In genomic region chr13:3947267-3947666, GRCm38 (mm10) we compare ENCODE assay signal across 29 mouse cellular contexts. TPM values are rescaled to one million over a fixed set of nuclear protein-coding genes. Genes with fewer than 3 reads are reported as not detected.
DNase-seq lines count a peak whose midpoint lies in the region; ATAC-seq and TF ChIP-seq lines count a peak whose summit lies in the region.
"Had no signal": no experiment of that assay in that cellular context is flagged by ENCODE, and none has a peak within 500 bp of the region (broad histone marks: within the 10 kb centered on the region; RNA-seq: fewer than 3 reads in every experiment).

No protein-coding gene starts in this region.

- no peak overlapping the region for H3K27ac ChIP-seq in hindbrain, postnatal 0 days
- no peak overlapping the region for H3K27ac ChIP-seq in hindbrain, embryonic 12.5 days
- H3K27ac ChIP-seq: embryonic facial prominence, embryonic 13.5 days; embryonic facial prominence, embryonic 15.5 days; forebrain, embryonic 10.5 days; forebrain, embryonic 13.5 days; forebrain, embryonic 15.5 days had no signal

- no peak overlapping the region for H3K4me3 ChIP-seq in hindbrain, postnatal 0 days (ENCODE audit: low read length)
- no peak overlapping the region for H3K4me3 ChIP-seq in hindbrain, embryonic 12.5 days
- H3K4me3 ChIP-seq: embryonic facial prominence, embryonic 13.5 days; embryonic facial prominence, embryonic 15.5 days; erythroblast, embryonic 14.5 days; forebrain, embryonic 10.5 days; forebrain, embryonic 13.5 days; forebrain, embryonic 15.5 days had no signal

- no peak for DNase-seq in hindbrain, postnatal 0 days (ENCODE audit: low spot score)
- DNase-seq in R1 (ENCODE audit: low read depth, low spot score) (peak; percentile 48), ZHBTc4 (ENCODE audit: low read depth, low spot score) (peak; percentile 11)
- no peak for DNase-seq in right cerebral cortex, postnatal 10 days (ENCODE audit: low spot score in 2 of 2)
- DNase-seq: adrenal gland, adult 2 months; adrenal gland, postnatal 10 days; adrenal gland, postnatal 25 days; cerebellum, adult 11 months; cerebellum, adult 18-20 months; cerebellum, adult 8-10 months; cerebellum, adult 9-11 months; cerebellum, postnatal 14 days; cerebellum, postnatal 36 days; embryo, embryonic 11 days had no signal

- no peak overlapping the region for H3K4me2 ChIP-seq in hindbrain, postnatal 0 days (ENCODE audit: low read depth, low read length)
- no peak overlapping the region for H3K4me2 ChIP-seq in hindbrain, embryonic 12.5 days (replicated peaks)
- H3K4me2 ChIP-seq: embryonic facial prominence, embryonic 13.5 days; embryonic facial prominence, embryonic 15.5 days; forebrain, embryonic 13.5 days; forebrain, embryonic 15.5 days had no signal

- TF ChIP-seq CTCF in hindbrain, postnatal 0 days (IDR thresholded peaks at IDR 0.05; ENCODE audit: low read depth) = no peak

- H3K36me3 ChIP-seq in hindbrain, postnatal 0 days (ENCODE audit: insufficient read depth, low read length) = no peaks in the 10 kb centered on the region
- no peaks in the 10 kb centered on the region for H3K36me3 ChIP-seq in hindbrain, embryonic 12.5 days
- H3K36me3 ChIP-seq: embryonic facial prominence, embryonic 13.5 days; embryonic facial prominence, embryonic 15.5 days; forebrain, embryonic 10.5 days; forebrain, embryonic 15.5 days had no signal

- H3K9ac ChIP-seq in hindbrain, postnatal 0 days (replicated peaks; ENCODE audit: low read length) = no peak overlapping the region
- no peak overlapping the region for H3K9ac ChIP-seq in hindbrain, embryonic 12.5 days
- H3K9ac ChIP-seq: embryonic facial prominence, embryonic 13.5 days; embryonic facial prominence, embryonic 15.5 days; forebrain, embryonic 13.5 days; forebrain, embryonic 15.5 days had no signal

- ATAC-seq in hindbrain, postnatal 0 days = 0 out of 2 replicates have a peak, but pooled peaks have one; percentile 56
- no peak for ATAC-seq in hindbrain, embryonic 12.5 days (ENCODE audit: low FRiP score)
- ATAC-seq: forebrain, embryonic 13.5 days; forebrain, embryonic 15.5 days had no signal

- no peaks in the 10 kb centered on the region for H3K27me3 ChIP-seq in hindbrain, postnatal 0 days (ENCODE audit: insufficient read depth, low read length)
- H3K27me3 ChIP-seq in hindbrain, embryonic 12.5 days = no peaks in the 10 kb centered on the region
- H3K27me3 ChIP-seq: embryonic facial prominence, embryonic 13.5 days; embryonic facial prominence, embryonic 15.5 days; forebrain, embryonic 13.5 days; forebrain, embryonic 15.5 days had no signal

- WGBS in hindbrain, postnatal 0 days = 84% methylated on average over 4 of the region's 4 CpGs
- 92% methylated on average over 4 of the region's 4 CpGs for WGBS in hindbrain, embryonic 12.5 days

- no peaks in the 10 kb centered on the region for H3K9me3 ChIP-seq in hindbrain, postnatal 0 days (ENCODE audit: low read length)
- no peaks in the 10 kb centered on the region for H3K9me3 ChIP-seq in hindbrain, embryonic 12.5 days (replicated peaks)
- H3K9me3 ChIP-seq: embryonic facial prominence, embryonic 13.5 days; embryonic facial prominence, embryonic 15.5 days; forebrain, embryonic 10.5 days; forebrain, embryonic 13.5 days; forebrain, embryonic 15.5 days had no signal

- no peaks in the 10 kb centered on the region for H3K4me1 ChIP-seq in hindbrain, postnatal 0 days (ENCODE audit: insufficient read depth, low read length)
- no peaks in the 10 kb centered on the region for H3K4me1 ChIP-seq in hindbrain, embryonic 12.5 days
- H3K4me1 ChIP-seq: embryonic facial prominence, embryonic 13.5 days; embryonic facial prominence, embryonic 15.5 days; forebrain, embryonic 10.5 days; forebrain, embryonic 13.5 days; forebrain, embryonic 15.5 days had no signal

RNA-seq across cellular contexts. Expression of gene Ucn3, which starts 2.1 kb away (rescaled TPM):
- 0.18 TPM in 1 of 2 replicates, not detected in the other for total RNA-seq in hindbrain, postnatal 0 days (2014; rRNA removed)
- 0.29 and 0.55 TPM in 2 replicates for polyA plus RNA-seq in hindbrain, postnatal 0 days (2015; fragmentation: Nextera tagmentation; extraction: Ambion mirVana)
- polyA plus RNA-seq in hindbrain, embryonic 12.5 days (2016; fragmentation: Nextera tagmentation; extraction: Ambion mirVana) = not detected in 2 replicates
- total RNA-seq: adrenal gland, adult 2 months; adrenal gland, postnatal 10 days; adrenal gland, postnatal 25 days; common myeloid progenitor, adult 5-6 weeks; ES-E14; MEL had no signal
- polyA plus RNA-seq: adrenal gland, adult 2 months; C2C12; embryonic facial prominence, embryonic 11.5 days; embryonic facial prominence, embryonic 13.5 days; embryonic facial prominence, embryonic 15.5 days; erythroblast, embryonic 14.5 days; forebrain, embryonic 10.5 days; forebrain, embryonic 13.5 days; frontal cortex, adult 2 months had no signal

RNA-seq across cellular contexts. Expression of gene Tubal3, which starts 29.2 kb away (rescaled TPM):
- total RNA-seq in hindbrain, postnatal 0 days (2014; rRNA removed) = not detected in 2 replicates
- polyA plus RNA-seq in hindbrain, postnatal 0 days (2015; fragmentation: Nextera tagmentation; extraction: Ambion mirVana) = not detected in 2 replicates
- not detected in 2 replicates for polyA plus RNA-seq in hindbrain, embryonic 12.5 days (2016; fragmentation: Nextera tagmentation; extraction: Ambion mirVana)
- total RNA-seq: adrenal gland, adult 2 months; adrenal gland, postnatal 10 days; adrenal gland, postnatal 25 days; adrenal gland, postnatal 4 days; common myeloid progenitor, adult 5-6 weeks; ES-E14; MEL had no signal
- polyA plus RNA-seq: adrenal gland, adult 2 months; brain, embryonic 14.5 days; C2C12; embryonic facial prominence, embryonic 11.5 days; embryonic facial prominence, embryonic 13.5 days; embryonic facial prominence, embryonic 15.5 days; erythroblast, embryonic 14.5 days; forebrain, embryonic 10.5 days; forebrain, embryonic 13.5 days; forebrain, embryonic 15.5 days; frontal cortex, adult 2 months had no signal

RNA-seq across cellular contexts. Expression of gene Net1, which starts 29.2 kb away (rescaled TPM):
- 11.7 and 12.1 TPM in 2 replicates for total RNA-seq in hindbrain, postnatal 0 days (2014; rRNA removed)
- 12.7 and 12.8 TPM in 2 replicates for polyA plus RNA-seq in hindbrain, postnatal 0 days (2015; fragmentation: Nextera tagmentation; extraction: Ambion mirVana)
- polyA plus RNA-seq in hindbrain, embryonic 12.5 days (2016; fragmentation: Nextera tagmentation; extraction: Ambion mirVana) = 38.0 and 56.8 TPM in 2 replicates

Comparison
In these comparisons a context has a peak if more than half of its experiments do, and no peak if none do; other contexts are left out.
1. DNase-seq: peak in R1 (single experiment) and ZHBTc4 (single experiment); none in hindbrain, postnatal 0 days (single experiment) and right cerebral cortex, postnatal 10 days (0 of 2).